Mouse (Mus musculus): ENCODE measurements around the gene Pyy.

DNA sequence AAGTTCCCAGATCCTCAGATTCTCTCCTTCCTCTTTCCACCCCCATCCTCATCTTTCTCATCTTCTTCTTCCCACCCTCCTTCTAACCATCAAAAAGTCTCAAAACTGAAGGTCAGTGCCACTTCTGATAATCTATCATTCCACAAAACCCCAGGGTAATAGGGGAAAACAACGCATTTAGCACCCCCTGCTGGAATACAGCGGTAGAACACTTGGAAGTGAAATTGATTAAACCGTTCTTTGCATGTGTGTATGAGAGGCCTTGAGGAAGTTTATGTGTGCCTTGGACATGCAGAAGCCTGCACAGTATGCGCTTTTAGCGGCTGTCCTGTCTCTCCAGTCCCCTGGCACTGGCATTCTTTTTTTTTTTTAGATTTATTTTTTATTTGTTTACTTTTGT, 32.9 kb upstream of the Pyy start:
- peak; percentile 79 for TF ChIP-seq CTCF (IDR thresholded peaks at IDR 0.05; ENCODE audit: low read depth)
- no peak for TF ChIP-seq EP300 (IDR thresholded peaks at IDR 0.05; ENCODE audit: low read depth)

All from heart, postnatal 0 days (tissue).